Mouse (Mus musculus): ENCODE results near the gene Dcakd. TPM values are rescaled to one million over a fixed set of nuclear protein-coding genes. Genes with fewer than 3 reads are reported as not detected.

Gene Dcakd
- 10 to 100 TPM; 60.9 to 72.9 TPM for total RNA-seq (2021)
- long read RNA-seq, experiment 1, transcript Dcakd-203 (2 exons, 1,320 nt), result major isoform, 32 of 75 reads
- long read RNA-seq, experiment 1, transcript Dcakd-201 (5 exons, 1,744 nt), result minor isoform, 30 of 75 reads
- long read RNA-seq, experiment 1, partial matches to known transcripts, result 2 of 75 reads
- long read RNA-seq, experiment 1, other reads (novel, unspliced or antisense), result 8 of 75 reads
- long read RNA-seq, experiment 2, transcript Dcakd-201 (5 exons, 1,744 nt), result major isoform, 13 of 29 reads
- long read RNA-seq, experiment 2, transcript Dcakd-203 (2 exons, 1,320 nt), result minor isoform, 9 of 29 reads
- long read RNA-seq, experiment 2, partial matches to known transcripts, result 0 of 29 reads
- long read RNA-seq, experiment 2, other reads (novel, unspliced or antisense), result 5 of 29 reads

- peak; percentile 97 to 98 for DNase-seq
Measured at GRCm38 (mm10) chr11:103028176-103028891, at the start of gene Dcakd, which contains the start of gene Nmt1. Gene Dcakd (minus strand): TSS chr11:103028333. Gene Nmt1 (plus strand): TSS chr11:103028190.

- no peak for DNase-seq
Measured at GRCm38 (mm10) chr11:103076581-103076980, 48.4 kb upstream of the Dcakd start.

- peak; percentile 69 to 76 for DNase-seq
Measured at GRCm38 (mm10) chr11:103076010-103076409, 47.9 kb upstream of the Dcakd start.

GRCm38 (mm10) chr11:103074796-103075323 lies 46.7 kb upstream of the Dcakd start:
- DNase-seq, result peak in 1 of 2 experiments; percentile 36

- DNase-seq, result no peak
Measured at GRCm38 (mm10) chr11:103074121-103074650, 46.1 kb upstream of the Dcakd start.

- no peak for DNase-seq
Measured at GRCm38 (mm10) chr11:103073671-103074070, 45.5 kb upstream of the Dcakd start.

- DNase-seq, result no peak
Measured at GRCm38 (mm10) chr11:103070322-103070880, 42.3 kb upstream of the Dcakd start.

- DNase-seq, result no peak
Measured at GRCm38 (mm10) chr11:103069731-103070130, 41.6 kb upstream of the Dcakd start.

- no peak for DNase-seq
Measured at GRCm38 (mm10) chr11:103068884-103069283, 40.8 kb upstream of the Dcakd start.

GRCm38 (mm10) chr11:103068272-103068671 lies 40.1 kb upstream of the Dcakd start:
- DNase-seq, result no peak

- DNase-seq, result peak; percentile 80 to 84
Measured at GRCm38 (mm10) chr11:103067457-103068001, 39.4 kb upstream of the Dcakd start.

- DNase-seq, result no peak
Measured at GRCm38 (mm10) chr11:103067051-103067361, 38.9 kb upstream of the Dcakd start.

- no peak for DNase-seq
Measured at GRCm38 (mm10) chr11:103066191-103067050, 38.3 kb upstream of the Dcakd start.

- peak; percentile 47 to 60 for DNase-seq
Measured at GRCm38 (mm10) chr11:103058499-103059085, 30.5 kb upstream of the Dcakd start.

- DNase-seq, result no peak
Measured at GRCm38 (mm10) chr11:103056636-103057035, 28.5 kb upstream of the Dcakd start.

- peak; percentile 75 to 90 for DNase-seq
Measured at GRCm38 (mm10) chr11:103054798-103055197, 26.7 kb upstream of the Dcakd start.

GRCm38 (mm10) chr11:103053191-103054076 lies 25.3 kb upstream of the Dcakd start:
- DNase-seq, result no peak

GRCm38 (mm10) chr11:103052078-103052477 lies 23.9 kb upstream of the Dcakd start:
- no peak for DNase-seq

- DNase-seq, result peak; percentile 86 to 91
Measured at GRCm38 (mm10) chr11:103051249-103051691, 23.1 kb upstream of the Dcakd start.

- peak; percentile 58 to 66 for DNase-seq
Measured at GRCm38 (mm10) chr11:103050153-103050552, 22.0 kb upstream of the Dcakd start.
